Mouse (Mus musculus): ENCODE data around the gene Ntn5. TPM values are rescaled to one million over a fixed set of nuclear protein-coding genes. Genes with fewer than 3 reads are reported as not detected.

Ntn5 gene
- polyA plus RNA-seq (2015; fragmentation: Nextera tagmentation; extraction: Ambion mirVana) = 10.8 and 11.7 TPM in 2 replicates

DNA sequence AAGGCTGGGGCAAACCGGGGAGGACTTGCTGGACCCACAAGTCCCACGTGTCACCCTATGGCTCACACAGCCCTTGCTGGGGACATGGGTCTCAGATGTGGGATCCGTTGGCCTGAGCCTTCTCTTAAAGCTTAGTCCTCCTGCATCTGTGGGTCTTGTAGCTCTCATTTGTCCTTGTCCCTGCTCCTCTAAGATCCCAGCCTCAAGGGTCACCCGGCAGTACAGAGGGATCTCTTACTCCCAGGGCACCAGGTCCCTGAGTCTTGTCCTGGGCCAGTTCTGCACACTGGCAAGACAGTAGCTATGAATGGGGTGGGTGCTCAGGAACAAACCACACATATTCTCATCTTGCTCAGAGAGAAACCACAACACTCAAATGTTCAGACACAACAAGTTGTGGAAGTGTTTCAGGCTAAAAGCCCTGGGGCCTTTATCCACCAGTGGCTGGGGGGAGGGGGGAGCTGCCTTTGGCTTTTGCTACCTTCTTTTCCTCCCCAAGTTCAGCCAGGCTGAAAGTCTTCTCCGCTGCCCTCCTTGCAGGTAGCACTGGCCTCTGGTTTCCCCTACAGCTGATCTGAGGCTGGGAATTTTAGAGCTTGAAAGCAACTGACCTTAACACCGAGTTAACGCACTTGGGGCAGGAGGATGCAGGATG is at the start of gene Ntn5:
Gene Ntn5 (plus strand): TSS at position 627 of the 655 bp plus-strand sequence.
- WGBS = 68% methylated on average over 7 of the region's 7 CpGs
- Histone ChIP-seq H3K27ac (replicated peaks) (peak within 1 kb of the TSS; percentile 79), H3K9me3 (replicated peaks) (no peaks in the 10 kb centered on the region), H3K4me1 (peaks cover 48% of the 10 kb centered on the region), H3K4me2 (replicated peaks) (peak within 1 kb of the TSS; percentile 39; the same call in 1 of the 2 replicates), H3K4me3 (replicated peaks) (peak within 1 kb of the TSS; percentile 22; the same call in 1 of the 2 replicates), H3K9ac (0 out of 2 replicates have a peak within 1 kb of the TSS, but pooled peaks have one; percentile 1), H3K27me3 (no peaks in the 10 kb centered on the region), H3K36me3 (no peaks in the 10 kb centered on the region)
- ATAC-seq (ENCODE audit: insufficient number of reproducible peaks, low FRiP score, low TSS enrichment, low read depth) = no peak

DNA sequence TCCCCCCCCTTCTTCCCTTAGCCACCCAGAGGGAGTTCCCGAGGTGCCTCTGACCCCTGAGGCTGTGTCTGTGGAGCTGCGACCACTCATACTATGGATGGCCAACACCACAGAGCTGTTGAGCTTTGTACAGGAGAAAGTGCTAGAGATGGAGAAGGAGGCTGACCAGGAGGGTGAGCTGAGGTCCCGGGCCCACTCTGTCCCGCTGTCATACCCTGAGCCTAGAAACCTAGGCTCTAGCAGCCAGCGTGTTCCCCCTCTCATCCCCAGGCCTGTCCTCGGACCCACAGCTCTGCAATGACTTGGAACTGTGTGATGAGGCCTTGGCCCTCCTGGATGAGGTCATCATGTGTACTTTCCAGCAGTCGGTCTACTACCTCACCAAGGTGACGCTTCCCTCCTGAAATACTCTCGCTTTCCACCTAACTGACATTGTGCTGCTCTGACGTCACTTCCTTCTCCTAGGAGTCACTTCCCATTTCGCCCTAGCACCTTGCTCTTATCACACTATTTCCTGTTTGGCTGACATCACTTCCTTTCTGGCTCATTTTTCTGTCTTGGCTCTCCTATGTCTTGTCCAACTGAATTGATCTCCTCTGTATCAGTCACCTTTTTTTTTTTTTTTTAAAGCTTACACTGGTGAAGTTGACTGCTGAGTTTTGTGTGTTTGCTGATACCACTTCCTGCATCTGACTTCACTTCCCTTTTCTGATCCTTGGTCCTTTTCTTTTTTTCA is 48.7 kb upstream of the Ntn5 start:
- Histone ChIP-seq H3K9ac (no peak overlapping the region), H3K4me2 (replicated peaks) (no peak overlapping the region), H3K36me3 (peaks cover 14% of the 10 kb centered on the region; the same call in 1 of the 2 replicates), H3K4me1 (peaks cover 30% of the 10 kb centered on the region), H3K27me3 (no peaks in the 10 kb centered on the region), H3K9me3 (replicated peaks) (no peaks in the 10 kb centered on the region), H3K27ac (replicated peaks) (0 out of 2 replicates have a peak overlapping the region, but pooled peaks have one; percentile 11), H3K4me3 (replicated peaks) (no peak overlapping the region)
- ATAC-seq (ENCODE audit: insufficient number of reproducible peaks, low FRiP score, low TSS enrichment, low read depth) = no peak
- 84% methylated on average over 11 of the region's 11 CpGs for WGBS

DNA sequence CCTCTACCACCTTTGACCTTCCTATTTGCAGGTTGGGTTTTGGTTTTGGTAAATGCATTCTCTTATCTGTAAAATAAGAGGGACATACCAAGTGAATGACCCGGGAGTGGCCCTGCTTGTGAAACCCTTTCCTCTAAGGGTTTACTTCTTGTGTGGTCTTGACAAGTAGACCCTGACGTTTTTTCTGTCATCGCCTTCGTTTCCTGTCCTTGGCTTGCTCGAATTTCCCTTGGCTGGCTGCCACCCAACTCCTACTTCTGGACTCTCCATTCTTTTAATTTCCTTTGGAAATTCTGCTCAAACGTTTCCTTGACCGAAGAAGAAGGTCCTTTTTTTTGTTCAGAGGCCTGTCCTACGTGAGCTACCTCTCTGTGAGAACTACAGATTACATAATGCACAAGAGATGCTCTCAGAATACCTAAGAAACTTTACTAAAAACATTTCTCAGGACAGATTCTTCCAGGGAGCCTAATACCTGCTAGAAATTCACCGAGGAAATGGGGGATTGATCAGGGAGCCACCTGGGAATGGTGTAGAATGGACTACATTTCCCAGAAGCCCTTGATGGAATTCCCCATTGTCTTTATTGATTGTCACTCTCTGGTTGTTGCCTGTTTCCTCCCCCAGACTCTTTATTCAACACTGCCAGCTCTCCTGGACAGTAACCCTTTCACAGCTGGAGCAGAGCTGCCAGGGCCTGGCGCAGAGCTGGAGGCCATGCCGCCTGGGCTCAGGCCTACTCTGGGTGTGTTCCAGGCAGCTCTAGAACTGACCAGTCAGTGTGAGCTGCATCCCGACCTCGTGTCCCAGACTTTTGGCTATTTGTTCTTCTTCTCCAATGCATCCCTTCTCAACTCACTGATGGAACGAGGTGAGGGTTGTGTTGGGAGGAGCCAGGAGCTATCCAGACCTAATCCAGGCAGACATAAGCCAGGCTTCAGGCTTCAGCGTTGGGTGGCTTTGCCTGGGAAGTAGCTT is 47.8 kb upstream of the Ntn5 start:
- H3K9me3 ChIP-seq (replicated peaks) = no peaks in the 10 kb centered on the region
- no peaks in the 10 kb centered on the region for H3K27me3 ChIP-seq
- no peak overlapping the region for H3K4me2 ChIP-seq (replicated peaks)
- no peak overlapping the region for H3K9ac ChIP-seq
- ATAC-seq (ENCODE audit: insufficient number of reproducible peaks, low FRiP score, low TSS enrichment, low read depth) = no peak
- H3K4me3 ChIP-seq (replicated peaks) = no peak overlapping the region
- peaks cover 14% of the 10 kb centered on the region; the same call in 1 of the 2 replicates for H3K36me3 ChIP-seq
- no peak overlapping the region; the same call in 1 of the 2 replicates for H3K27ac ChIP-seq (replicated peaks)
- peaks cover 39% of the 10 kb centered on the region for H3K4me1 ChIP-seq
- 75% methylated on average over 15 of the region's 15 CpGs for WGBS

- Histone ChIP-seq H3K9ac (no peak overlapping the region), H3K9me3 (replicated peaks) (no peaks in the 10 kb centered on the region), H3K36me3 (peaks cover 14% of the 10 kb centered on the region; the same call in 1 of the 2 replicates), H3K27me3 (no peaks in the 10 kb centered on the region), H3K4me1 (peaks cover 49% of the 10 kb centered on the region), H3K4me2 (replicated peaks) (peak overlapping the region; percentile 54; the same call in 1 of the 2 replicates), H3K27ac (replicated peaks) (no peak overlapping the region), H3K4me3 (replicated peaks) (peak overlapping the region; percentile 36; the same call in 1 of the 2 replicates)
- 88% methylated on average over 6 of the region's 6 CpGs for whole genome bisulfite sequencing
- ATAC-seq (ENCODE audit: insufficient number of reproducible peaks, low FRiP score, low TSS enrichment, low read depth) = no peak
Measured at GRCm38 (mm10) chr7:45637710-45638109, 46.1 kb upstream of the Ntn5 start.

DNA sequence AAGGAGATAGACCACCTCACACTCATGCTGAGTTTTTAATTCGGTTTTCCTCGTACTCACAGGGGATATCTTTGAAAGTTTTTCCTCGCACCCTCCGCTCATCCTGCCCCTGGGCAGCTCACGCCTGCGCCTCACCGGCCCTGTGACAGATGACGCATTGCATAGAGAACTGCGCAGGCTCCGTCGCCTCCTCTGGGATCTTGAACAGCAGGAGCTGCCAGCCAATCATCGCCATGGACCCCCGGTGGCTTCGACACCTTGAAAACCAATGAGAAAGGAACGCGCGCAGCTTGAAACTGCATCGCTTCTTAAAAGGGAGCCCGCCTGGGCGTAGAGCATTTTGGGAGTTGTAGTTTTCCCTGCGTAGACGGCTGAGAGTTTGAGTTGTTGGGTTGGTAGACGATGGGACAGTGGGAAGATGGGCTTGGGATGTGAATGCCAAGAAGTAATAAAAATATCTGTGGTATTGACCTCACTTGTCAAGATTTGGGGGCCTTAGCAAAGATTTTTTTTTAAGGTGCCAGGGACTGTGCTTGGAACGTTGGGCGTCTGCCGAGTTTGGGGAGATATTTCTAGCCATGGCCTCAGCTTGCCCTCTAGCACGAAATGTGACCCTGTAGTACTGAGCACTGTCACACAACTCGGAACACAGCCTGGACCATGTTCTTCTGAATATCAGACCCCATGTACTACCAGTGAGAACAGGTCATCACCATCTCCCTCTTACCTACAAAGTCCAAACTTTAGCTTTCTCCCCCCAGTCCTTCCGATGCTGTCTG is 45.0 kb upstream of the Ntn5 start:
- no peaks in the 10 kb centered on the region for H3K9me3 ChIP-seq (replicated peaks)
- H3K4me2 ChIP-seq (replicated peaks) = peak overlapping the region; percentile 54
- H3K27me3 ChIP-seq = no peaks in the 10 kb centered on the region
- H3K9ac ChIP-seq = no peak overlapping the region
- H3K4me1 ChIP-seq = peaks cover 57% of the 10 kb centered on the region
- 18% methylated on average over 29 of the region's 29 CpGs for WGBS
- H3K4me3 ChIP-seq (replicated peaks) = peak overlapping the region; percentile 36
- peak overlapping the region; percentile 35; the same call in 1 of the 2 replicates for H3K27ac ChIP-seq (replicated peaks)
- H3K36me3 ChIP-seq = peaks cover 14% of the 10 kb centered on the region; the same call in 1 of the 2 replicates
- ATAC-seq (ENCODE audit: insufficient number of reproducible peaks, low FRiP score, low TSS enrichment, low read depth) = peak; percentile 86

GRCm38 (mm10) chr7:45639561-45640027 is 44.2 kb upstream of the Ntn5 start, which contains the start of gene Mamstr:
Mamstr (plus strand) TSS chr7:45639977.
- ATAC-seq (ENCODE audit: insufficient number of reproducible peaks, low FRiP score, low TSS enrichment, low read depth) = no peak
- Histone ChIP-seq H3K9ac (no peak within 1 kb of the TSS), H3K9me3 (replicated peaks) (no peaks in the 10 kb centered on the region), H3K4me2 (replicated peaks) (peak within 1 kb of the TSS; percentile 72), H3K27ac (replicated peaks) (peak within 1 kb of the TSS; percentile 83), H3K27me3 (no peaks in the 10 kb centered on the region), H3K4me3 (replicated peaks) (peak within 1 kb of the TSS; percentile 13), H3K36me3 (peaks cover 14% of the 10 kb centered on the region; the same call in 1 of the 2 replicates), H3K4me1 (peaks cover 65% of the 10 kb centered on the region)
- 17% methylated on average over 19 of the region's 19 CpGs for WGBS

DNA sequence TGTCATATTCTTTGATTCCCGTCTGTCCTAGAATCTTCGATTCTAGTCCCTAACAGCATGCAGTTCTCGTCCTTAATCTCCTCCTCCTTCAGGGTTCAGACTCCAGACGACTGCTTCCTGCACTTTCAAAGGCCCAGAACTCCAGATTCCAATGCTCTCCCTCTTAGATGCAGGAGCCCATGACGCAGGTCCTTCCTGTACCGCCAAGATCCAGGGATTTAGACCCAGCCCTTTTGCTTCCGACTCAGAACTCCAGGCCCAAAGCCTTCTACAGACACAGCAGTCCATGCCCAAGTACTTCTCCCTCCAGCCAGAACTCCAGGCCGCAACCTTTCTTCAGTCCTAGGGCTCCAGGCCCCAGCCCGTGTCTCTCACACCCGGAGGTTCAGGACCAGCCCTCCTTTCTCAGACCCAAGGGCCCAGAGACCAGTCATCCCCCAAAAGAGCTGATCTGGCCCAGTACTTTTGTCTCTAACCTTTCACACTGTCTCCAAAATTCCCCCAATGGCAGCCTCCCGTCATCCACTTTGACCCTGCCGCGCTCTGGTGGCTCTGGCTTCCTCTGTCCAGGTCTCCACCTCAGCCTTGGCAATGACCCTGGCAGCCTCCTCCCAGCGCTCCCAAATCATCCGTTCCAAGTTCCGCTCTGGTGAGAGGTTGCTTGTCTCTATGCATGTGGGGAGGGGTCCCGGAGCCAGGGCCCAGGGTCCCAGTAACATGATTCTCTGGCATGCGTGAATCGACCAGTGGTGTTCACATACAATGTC is 43.4 kb upstream of the Ntn5 start:
- 68% methylated on average over 19 of the region's 19 CpGs for WGBS

GRCm38 (mm10) chr7:45641391-45642040 is 42.3 kb upstream of the Ntn5 start:
- 36% methylated on average over 17 of the region's 17 CpGs for WGBS
- peak overlapping the region; percentile 22; the same call in 1 of the 2 replicates for H3K9ac ChIP-seq
- H3K27me3 ChIP-seq = no peaks in the 10 kb centered on the region
- ATAC-seq (ENCODE audit: insufficient number of reproducible peaks, low FRiP score, low TSS enrichment, low read depth) = peak; percentile 35; the same call in 1 of the 2 replicates
- H3K27ac ChIP-seq (replicated peaks) = peak overlapping the region; percentile 84
- peak overlapping the region; percentile 44 for H3K4me3 ChIP-seq (replicated peaks)
- no peaks in the 10 kb centered on the region for H3K9me3 ChIP-seq (replicated peaks)
- peak overlapping the region; percentile 72 for H3K4me2 ChIP-seq (replicated peaks)
- peaks cover 70% of the 10 kb centered on the region for H3K4me1 ChIP-seq
- H3K36me3 ChIP-seq = peaks cover 8% of the 10 kb centered on the region; the same call in 1 of the 2 replicates

More for the DNA sequence above, 43.4 kb upstream of the Ntn5 start:
- H3K4me1 ChIP-seq = peaks cover 70% of the 10 kb centered on the region
- ATAC-seq (ENCODE audit: insufficient number of reproducible peaks, low FRiP score, low TSS enrichment, low read depth) = no peak
- peak overlapping the region; percentile 72; the same call in 1 of the 2 replicates for H3K4me2 ChIP-seq (replicated peaks)
- H3K27ac ChIP-seq (replicated peaks) = peak overlapping the region; percentile 83
- no peaks in the 10 kb centered on the region for H3K9me3 ChIP-seq (replicated peaks)
- peaks cover 14% of the 10 kb centered on the region; the same call in 1 of the 2 replicates for H3K36me3 ChIP-seq
- H3K9ac ChIP-seq = no peak overlapping the region
- peak overlapping the region; percentile 13 for H3K4me3 ChIP-seq (replicated peaks)
- H3K27me3 ChIP-seq = no peaks in the 10 kb centered on the region

- Histone ChIP-seq H3K9me3 (replicated peaks) (no peaks in the 10 kb centered on the region), H3K27ac (replicated peaks) (peak overlapping the region; percentile 84), H3K4me2 (replicated peaks) (peak overlapping the region; percentile 72), H3K4me3 (replicated peaks) (peak overlapping the region; percentile 44), H3K4me1 (peaks cover 70% of the 10 kb centered on the region), H3K36me3 (peaks cover 3% of the 10 kb centered on the region; the same call in 1 of the 2 replicates), H3K27me3 (no peaks in the 10 kb centered on the region), H3K9ac (0 out of 2 replicates have a peak overlapping the region, but pooled peaks have one; percentile 51)
- no peak for ATAC-seq (ENCODE audit: insufficient number of reproducible peaks, low FRiP score, low TSS enrichment, low read depth)
- 71% methylated on average over 5 of the region's 5 CpGs for whole genome bisulfite sequencing
Measured at GRCm38 (mm10) chr7:45642083-45642482, 41.7 kb upstream of the Ntn5 start.
